Mouse (Mus musculus) ES-E14 (cell line): ENCODE results near the gene Ppp4r3a.

Source experiments
- CHD2 ChIP-seq: IDR thresholded peaks from 2 replicates; pipeline ENCODE4 v1.6.1; 2014; ENCODE audit warnings: mild to moderate bottlenecking, low read depth, low read length, inconsistent platforms
- ZNF384 ChIP-seq: IDR thresholded peaks from 2 replicates; pipeline ENCODE4 v1.6.1; 2012; ENCODE audit warnings: low read depth, low read length, inconsistent platforms

DNA sequence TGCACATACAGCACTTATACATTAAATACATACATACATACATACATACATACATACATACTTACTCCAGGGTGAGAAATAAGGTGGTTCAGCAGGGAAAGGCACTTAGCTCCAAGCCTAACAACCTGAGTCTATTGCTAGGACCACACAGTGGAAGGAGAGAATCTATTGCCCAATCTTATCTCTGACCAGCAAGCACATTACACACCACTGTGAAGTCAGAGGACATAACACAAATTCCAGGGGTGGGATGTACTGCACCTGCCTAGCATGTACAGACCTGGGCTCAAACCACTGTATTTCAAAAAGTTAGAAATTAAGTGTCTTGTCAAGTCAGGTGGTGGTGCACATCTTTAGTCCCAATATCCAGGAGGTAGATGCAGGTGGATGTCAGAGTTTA lies 5.5 kb downstream of the Ppp4r3a start:
- no peak for TF ChIP-seq CHD2
- no peak for TF ChIP-seq ZNF384
